Comparison of ENCODE assay signal across 9 mouse cellular contexts in the genomic region with DNA sequence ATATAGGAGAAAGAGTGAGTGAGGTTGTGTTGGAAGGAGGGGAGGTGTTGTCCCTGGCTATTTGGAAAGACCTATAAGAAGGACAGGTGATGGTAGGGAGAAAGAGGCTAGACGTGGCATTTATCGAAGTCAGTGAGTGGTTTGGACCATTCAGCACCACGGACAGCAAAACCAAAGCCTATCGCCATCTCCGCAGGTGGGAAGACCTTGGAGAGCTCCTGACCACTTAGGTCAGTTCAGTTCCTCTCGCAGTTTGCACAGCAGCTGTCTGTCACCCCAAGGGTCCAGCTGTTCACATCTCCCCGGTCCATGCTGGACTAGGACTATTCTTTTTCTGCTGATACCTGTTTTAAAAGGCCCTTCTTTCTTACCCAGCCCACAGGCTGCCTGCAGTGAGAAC. TPM values are rescaled to one million over a fixed set of nuclear protein-coding genes. Genes with fewer than 3 reads are reported as not detected.
A peak's percentile ranks its signal among the peaks of the same experiment; 100 is the strongest.
DNase-seq lines count a peak whose midpoint lies in the region; ATAC-seq and TF ChIP-seq lines count a peak whose summit lies in the region.
"Had no signal": no experiment of that assay in that cellular context is flagged by ENCODE, and none has a peak within 500 bp of the region (broad histone marks: within the 10 kb centered on the region; RNA-seq: fewer than 3 reads in every experiment).

No protein-coding gene starts in this region.

- peak; percentile 24 for DNase-seq in Patski (ENCODE audit: low read depth, low spot score)
- peak; percentile 4 for DNase-seq in gonadal fat pad, adult 2 months (ENCODE audit: low read depth)
- DNase-seq in lung, postnatal 10 days: peak; percentile 61
- no peak for DNase-seq in layer of hippocampus, adult 9-10 months (ENCODE audit: low spot score)
- DNase-seq in gastrocnemius, postnatal 25 days: no peak

- TF ChIP-seq CTCF in Patski (IDR thresholded peaks at IDR 0.05): no peak

- H3K36me3 ChIP-seq in intestine, embryonic 15.5 days: no peaks in the 10 kb centered on the region
- no peaks in the 10 kb centered on the region for H3K36me3 ChIP-seq in intestine, embryonic 16.5 days (ENCODE audit: control insufficient read depth, insufficient read depth, low read length)
- no peaks in the 10 kb centered on the region for H3K36me3 ChIP-seq in hindbrain, embryonic 12.5 days
- H3K36me3 ChIP-seq: embryonic facial prominence, embryonic 15.5 days had no signal

- in situ Hi-C loops in Patski (cut with MboI; ENCODE audit: low pct_unique_long_range_greater_than_20kb): no loop called here

- H3K9me3 ChIP-seq in intestine, embryonic 15.5 days: no peaks in the 10 kb centered on the region
- no peaks in the 10 kb centered on the region for H3K9me3 ChIP-seq in intestine, embryonic 16.5 days (ENCODE audit: control insufficient read depth, low read length)
- H3K9me3 ChIP-seq in hindbrain, embryonic 12.5 days (replicated peaks): no peaks in the 10 kb centered on the region
- H3K9me3 ChIP-seq: embryonic facial prominence, embryonic 15.5 days had no signal

- no peaks in the 10 kb centered on the region for H3K4me1 ChIP-seq in intestine, embryonic 15.5 days (replicated peaks)
- no peaks in the 10 kb centered on the region for H3K4me1 ChIP-seq in intestine, embryonic 16.5 days (ENCODE audit: control insufficient read depth, insufficient read depth, low read length)
- no peaks in the 10 kb centered on the region for H3K4me1 ChIP-seq in hindbrain, embryonic 12.5 days
- H3K4me1 ChIP-seq: embryonic facial prominence, embryonic 15.5 days had no signal

- ATAC-seq in intestine, embryonic 15.5 days: peak; percentile 41; the same call in 1 of the 2 replicates
- ATAC-seq in intestine, embryonic 16.5 days: no peak
- ATAC-seq in Patski: no peak
- ATAC-seq in hindbrain, embryonic 12.5 days (ENCODE audit: low FRiP score): no peak

- H3K4me2 ChIP-seq in intestine, embryonic 15.5 days (replicated peaks): no peak overlapping the region
- no peak overlapping the region for H3K4me2 ChIP-seq in intestine, embryonic 16.5 days (ENCODE audit: low read depth, low read length)
- H3K4me2 ChIP-seq in hindbrain, embryonic 12.5 days (replicated peaks): no peak overlapping the region
- H3K4me2 ChIP-seq: embryonic facial prominence, embryonic 15.5 days had no signal

- no peaks in the 10 kb centered on the region; the same call in none of the 2 replicates for H3K27me3 ChIP-seq in intestine, embryonic 15.5 days (replicated peaks)
- no peaks in the 10 kb centered on the region for H3K27me3 ChIP-seq in intestine, embryonic 16.5 days (replicated peaks; ENCODE audit: control insufficient read depth, insufficient read depth, low read length)
- peaks cover 34% of the 10 kb centered on the region for H3K27me3 ChIP-seq in Patski
- H3K27me3 ChIP-seq in hindbrain, embryonic 12.5 days: peaks cover 20% of the 10 kb centered on the region

- H3K4me3 ChIP-seq in intestine, embryonic 15.5 days (replicated peaks): no peak overlapping the region
- no peak overlapping the region for H3K4me3 ChIP-seq in intestine, embryonic 16.5 days (ENCODE audit: low read length)
- H3K4me3 ChIP-seq in hindbrain, embryonic 12.5 days: no peak overlapping the region
- H3K4me3 ChIP-seq: embryonic facial prominence, embryonic 15.5 days had no signal

- POLR2A ChIA-PET in Patski (lab: Charles Lee): no interaction called here

- H3K27ac ChIP-seq in intestine, embryonic 15.5 days: no peak overlapping the region
- no peak overlapping the region for H3K27ac ChIP-seq in intestine, embryonic 16.5 days (ENCODE audit: low read length)
- no peak overlapping the region for H3K27ac ChIP-seq in hindbrain, embryonic 12.5 days
- H3K27ac ChIP-seq: embryonic facial prominence, embryonic 15.5 days had no signal

- H3K9ac ChIP-seq in intestine, embryonic 15.5 days: no peak overlapping the region
- H3K9ac ChIP-seq in intestine, embryonic 16.5 days (ENCODE audit: low read depth, low read length): no peak overlapping the region
- no peak overlapping the region for H3K9ac ChIP-seq in hindbrain, embryonic 12.5 days
- H3K9ac ChIP-seq: embryonic facial prominence, embryonic 15.5 days had no signal

- 12% methylated on average over 7 of the region's 7 CpGs for whole genome bisulfite sequencing in intestine, embryonic 15.5 days
- 12% methylated on average over 7 of the region's 7 CpGs for WGBS in intestine, embryonic 16.5 days
- WGBS in hindbrain, embryonic 12.5 days: 12% methylated on average over 7 of the region's 7 CpGs

- CTCF ChIA-PET in Patski (lab: Charles Lee): no interaction called here

RNA-seq across cellular contexts. Expression of a gene that starts 24.5 kb away (rescaled TPM):
- polyA plus RNA-seq in intestine, embryonic 15.5 days (2015; fragmentation: Nextera tagmentation; extraction: Ambion mirVana): 0.26 and 0.37 TPM in 2 replicates
- polyA plus RNA-seq in intestine, embryonic 16.5 days (2015; fragmentation: Nextera tagmentation; extraction: Ambion mirVana): 0.22 TPM in 2 replicates
- polyA plus RNA-seq in Patski (2021): not detected
- 0.54 and 0.63 TPM in 2 replicates for polyA plus RNA-seq in gonadal fat pad, adult 2 months (2012; rRNA removed)
- total RNA-seq in gastrocnemius, postnatal 25 days (2021): 10 to 100 TPM; 18.3 to 21.7 TPM
- polyA plus RNA-seq in hindbrain, embryonic 12.5 days (2016; fragmentation: Nextera tagmentation; extraction: Ambion mirVana): 0.40 and 0.50 TPM in 2 replicates

Comparison
In these comparisons a context has a peak if more than half of its experiments do, and no peak if none do; other contexts are left out.
1. DNase-seq: peak in Patski (single experiment), gonadal fat pad, adult 2 months (single experiment) and lung, postnatal 10 days (single experiment); none in layer of hippocampus, adult 9-10 months (single experiment) and gastrocnemius, postnatal 25 days (single experiment).